Mouse (Mus musculus) central nervous system, embryonic 14 days (tissue): Measurements from ENCODE around the gene Slain1. TPM values are rescaled to one million over a fixed set of nuclear protein-coding genes. Genes with fewer than 3 reads are reported as not detected.

Source experiments
- polyA plus RNA-seq: library from polyadenylated mRNA; depleted of rRNA; stranded (reverse); fragments of >200 nt; gene quantifications from 2 replicates; pipeline ENCODE4 v1.2.3, GENCODE M21; 2012; rRNA removed

The Slain1 gene
- polyA plus RNA-seq = 57.9 and 80.2 TPM in 2 replicates

DNA sequence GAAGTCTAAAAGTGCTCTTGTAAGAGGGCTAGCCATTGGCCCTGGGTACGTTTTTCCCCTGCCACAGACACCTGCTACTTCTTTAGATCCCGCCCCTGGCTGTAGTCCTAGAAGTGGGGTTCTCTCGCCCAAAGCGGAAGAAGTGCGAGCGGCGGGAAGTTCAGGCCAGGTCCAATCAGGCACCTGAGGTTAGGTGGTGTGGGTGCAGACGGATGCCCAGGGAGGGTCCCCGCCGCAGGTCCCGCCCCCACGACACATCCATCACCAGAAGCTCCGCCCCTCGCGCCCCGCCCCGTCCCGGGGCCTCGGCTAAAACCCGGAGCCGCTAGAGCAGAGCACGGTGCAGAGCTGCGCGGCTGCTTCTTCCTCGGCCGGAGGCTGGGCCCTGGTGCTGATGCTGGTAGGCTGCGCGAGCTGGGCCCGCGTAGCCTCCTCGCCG lies at the start of gene Slain1:
TSS of gene Slain1 (plus strand) at position 333 of the 439 bp plus-strand sequence.

Other genes starting within 250 kb of the Slain1 start
- 0.16 and 0.58 TPM in 2 replicates for gene Scel, start 136.9 kb upstream of the Slain1 start, polyA plus RNA-seq
- 30.7 and 31.3 TPM in 2 replicates for gene Ednrb, start 194.2 kb downstream of the Slain1 start, polyA plus RNA-seq